Mouse (Mus musculus) liver, embryonic 14.5 days (tissue): ENCODE data around the gene F13a1.

ENCODE experiments used
- CTCF ChIP-seq: IDR thresholded peaks from 2 replicates; pipeline ENCODE4 v1.5.1; 2016; ENCODE audit warnings: antibody characterized with exemption, low read depth, control low read depth
- EP300 ChIP-seq: IDR thresholded peaks from 2 replicates; pipeline ENCODE4 v1.6.1; 2016; ENCODE audit warnings: antibody characterized with exemption, low read depth

DNA sequence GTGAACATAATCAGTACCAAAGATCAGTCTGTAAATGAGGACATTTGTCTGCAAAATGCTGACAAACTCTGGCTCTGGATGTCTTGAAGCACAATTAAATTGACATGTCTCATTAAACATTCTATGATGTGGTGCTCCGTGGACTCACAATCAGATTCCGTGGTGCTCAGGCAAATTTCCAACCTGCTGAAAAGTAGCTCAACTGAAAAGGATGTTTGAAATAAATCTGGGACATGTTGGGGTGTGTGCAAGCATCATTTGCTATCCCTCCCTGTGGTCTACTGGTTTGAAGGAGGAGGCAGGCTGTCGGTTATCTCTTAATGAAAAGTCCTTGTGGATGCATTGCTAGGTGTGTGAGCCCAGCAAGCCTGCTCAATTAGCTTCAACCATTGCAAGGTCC, 77.8 kb downstream of the F13a1 start:
- TF ChIP-seq EP300 = no peak
- TF ChIP-seq CTCF = no peak
